Mouse (Mus musculus) lung, postnatal 36 days (tissue): ENCODE data around the gene Ldha.
A peak's percentile ranks its signal among the peaks of the same experiment; 100 is the strongest.
"Not testable (repeated sequence)": the region's sequence is repeated elsewhere in the genome, so short reads cannot be mapped to it uniquely, and the experiment has no call there.

Source experiments
- DNase-seq: peaks from one replicate; pipeline ENCODE4 v3.0.0; 2022; ENCODE audit warnings: mixed read lengths

The Ldha gene

DNA sequence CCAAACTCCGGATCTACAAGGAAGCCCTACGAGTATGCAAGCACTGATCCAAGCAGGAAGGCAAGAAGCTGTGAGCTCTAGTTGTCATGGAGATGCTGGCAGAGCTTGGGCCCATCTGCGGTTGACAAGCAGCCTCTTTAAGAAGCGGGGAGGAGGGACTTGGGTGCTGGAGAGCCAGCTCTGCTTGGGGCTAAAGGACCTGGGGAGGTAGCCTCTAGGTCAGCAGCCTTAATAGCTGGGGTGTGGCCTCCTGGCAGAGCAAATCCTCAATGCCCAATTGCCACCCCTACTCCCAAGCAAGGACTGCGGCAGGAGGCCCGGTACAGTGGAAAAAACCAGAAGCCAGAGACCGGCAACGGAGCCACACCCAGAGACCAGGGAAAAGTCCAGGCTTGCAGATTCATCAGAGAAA is 2.4 kb upstream of the Ldha start:
- DNase-seq: peak; percentile 95

DNA sequence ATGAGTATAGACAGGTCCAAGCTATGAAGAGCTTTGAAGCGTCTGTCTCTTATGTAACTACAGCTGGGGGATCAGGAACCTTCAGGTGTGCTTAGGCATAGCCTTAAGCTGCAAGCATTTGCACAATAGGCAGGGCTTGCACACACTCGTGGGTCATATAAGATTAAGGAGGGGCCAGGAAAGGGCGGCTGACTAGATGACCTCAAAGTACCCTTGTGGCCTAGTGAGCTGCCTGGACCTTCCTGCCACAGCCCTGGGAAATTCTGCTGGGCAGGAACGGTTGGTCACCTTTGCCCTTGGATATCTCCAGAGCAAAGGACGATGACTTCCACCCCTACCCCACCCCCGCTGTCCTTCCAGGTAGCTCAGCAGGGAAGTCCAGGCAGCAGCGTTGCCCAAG is 1.8 kb upstream of the Ldha start:
- peak; percentile 75 for DNase-seq

DNA sequence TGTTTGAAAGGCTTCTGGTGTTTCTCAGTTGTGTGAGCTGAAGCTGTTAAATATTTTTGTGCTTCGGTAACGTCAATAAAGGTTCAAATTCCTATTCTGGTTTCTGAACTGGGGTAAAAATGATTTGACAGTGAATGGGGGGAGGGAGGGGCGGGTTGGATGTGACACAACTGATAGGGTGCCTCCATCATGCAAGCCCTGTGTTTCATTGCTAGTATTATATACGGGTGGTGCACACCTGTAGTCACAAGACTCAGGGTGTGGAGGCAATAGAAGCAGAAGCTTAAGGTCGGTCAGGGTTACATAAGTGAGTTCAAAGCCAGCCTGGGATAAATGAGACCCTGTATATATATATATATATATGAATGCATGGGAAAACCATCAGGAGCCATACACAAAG is 1.4 kb upstream of the Ldha start:
- no peak for DNase-seq

DNA sequence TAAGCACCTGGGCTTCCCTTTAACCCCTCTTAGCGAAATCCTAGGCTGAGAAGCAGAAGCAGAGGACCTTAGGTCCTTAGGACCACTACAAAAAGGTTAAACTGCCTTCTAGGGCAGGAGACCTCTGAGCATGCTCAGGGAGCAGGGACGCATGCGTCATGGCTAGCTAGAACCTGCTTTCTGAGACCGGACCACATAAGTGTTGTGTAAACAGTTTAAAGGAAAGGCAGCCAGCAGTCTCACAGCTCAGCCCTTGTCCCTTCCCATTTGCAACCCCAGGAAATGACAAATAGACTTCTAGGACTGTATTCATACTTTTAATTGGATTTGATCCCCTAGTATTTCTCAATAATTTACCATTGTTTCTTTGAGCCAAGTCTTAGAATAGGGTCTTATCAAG is 949 bp upstream of the Ldha start:
- DNase-seq: peak; percentile 86

DNA sequence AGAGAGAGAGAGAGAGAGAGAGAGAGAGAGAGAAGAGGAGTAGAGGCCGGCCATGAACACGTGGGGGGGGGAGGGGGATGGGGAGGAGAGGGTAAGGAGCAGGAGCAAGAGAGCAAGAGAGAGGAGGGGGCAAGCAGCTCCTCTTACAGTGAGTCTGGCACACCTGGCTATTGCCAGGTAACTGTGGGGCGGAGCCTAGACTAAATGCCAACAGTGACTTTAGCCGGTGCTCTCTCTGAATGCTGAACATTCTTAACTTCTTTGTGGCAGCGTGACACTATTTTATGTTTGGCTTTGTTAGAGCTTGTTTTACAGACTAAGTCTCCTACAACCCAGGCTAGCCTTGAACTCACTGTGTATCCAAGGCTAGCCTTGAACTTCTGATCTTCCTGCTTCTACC is 1.0 kb downstream of the Ldha start:
- DNase-seq: peak; percentile 71

DNA sequence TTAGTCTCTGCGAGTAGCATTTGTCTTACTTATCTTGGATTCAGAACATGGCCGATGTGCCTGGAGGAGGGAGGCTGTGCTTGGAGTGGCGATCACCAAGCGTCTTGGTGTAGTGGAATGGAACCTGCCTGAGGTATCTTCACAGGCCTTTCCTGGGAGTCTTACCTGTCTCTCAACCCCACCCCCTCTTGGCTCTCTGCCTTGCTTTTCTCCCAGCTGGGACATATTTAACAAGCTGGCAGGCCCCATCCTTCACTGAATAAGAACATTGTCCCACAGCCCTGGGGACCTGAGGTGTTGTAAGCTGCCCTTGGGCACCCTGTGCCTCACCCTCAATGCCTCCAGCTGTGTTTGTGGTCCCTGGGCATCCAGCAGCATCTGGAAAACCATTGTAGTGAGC is 2.3 kb downstream of the Ldha start:
- DNase-seq: peak; percentile 42

DNA sequence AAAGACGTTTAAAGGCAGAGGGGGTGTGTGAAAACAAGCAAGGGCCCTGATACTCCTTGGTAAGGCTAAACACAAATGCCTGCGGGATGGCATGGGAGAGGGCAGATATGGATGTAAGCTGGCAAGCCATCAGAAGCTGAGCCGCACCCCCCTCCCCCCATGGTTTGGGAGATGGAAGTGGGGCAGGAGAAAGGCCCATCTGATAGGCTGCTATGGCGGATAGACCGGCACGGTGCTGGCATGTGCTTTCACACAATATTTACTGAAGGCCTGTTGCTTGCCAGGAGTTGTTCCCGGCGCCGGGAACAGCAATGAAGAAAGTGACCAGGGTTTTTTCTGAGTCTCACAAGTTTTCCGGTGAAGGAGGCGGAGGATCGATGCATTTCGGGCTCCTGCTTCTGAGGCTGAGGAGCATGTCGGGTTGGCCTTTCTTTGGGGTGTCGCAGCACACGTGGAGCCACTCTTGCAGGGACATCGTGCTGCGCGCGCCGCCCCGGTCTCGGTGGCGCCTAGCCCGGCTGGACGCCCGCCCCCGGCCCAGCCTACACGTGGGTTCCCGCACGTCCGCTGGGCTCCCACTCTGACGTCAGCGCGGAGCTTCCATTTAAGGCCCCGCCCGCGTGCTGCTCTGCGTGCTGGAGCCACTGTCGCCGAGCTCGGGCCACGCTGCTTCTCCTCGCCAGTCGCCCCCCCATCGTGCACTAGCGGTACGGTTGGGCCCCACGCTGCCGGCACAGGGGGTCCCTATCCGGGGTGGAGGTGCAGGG is 4.1 kb downstream of the Ldha start:
- DNase-seq: peak; percentile 97

DNA sequence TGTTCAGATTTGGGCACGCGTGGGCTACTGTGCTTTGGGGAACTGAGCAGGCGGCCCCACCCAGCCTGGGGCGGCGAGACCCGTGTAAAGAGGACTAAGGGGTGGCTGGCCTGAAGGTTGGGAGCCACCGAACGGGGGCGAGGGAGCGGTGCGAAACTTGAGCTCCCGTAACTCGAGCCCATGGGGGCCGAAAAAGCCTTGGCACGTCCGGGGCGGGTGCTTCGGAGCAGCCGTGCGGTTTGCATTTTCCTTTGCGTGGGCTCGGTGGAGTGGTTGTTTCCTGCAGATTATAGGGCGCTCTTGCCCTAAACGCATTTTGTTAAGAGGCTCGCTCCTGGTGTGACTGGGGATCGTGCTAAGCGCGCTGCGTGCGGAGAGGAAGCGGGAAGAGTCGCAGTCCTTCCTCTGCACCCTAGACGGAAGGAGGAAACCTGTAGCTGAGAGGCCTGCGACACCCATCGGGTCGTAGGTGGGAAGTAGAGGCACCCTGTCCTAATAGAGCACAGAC is 4.8 kb downstream of the Ldha start:
- DNase-seq: peak; percentile 30

DNA sequence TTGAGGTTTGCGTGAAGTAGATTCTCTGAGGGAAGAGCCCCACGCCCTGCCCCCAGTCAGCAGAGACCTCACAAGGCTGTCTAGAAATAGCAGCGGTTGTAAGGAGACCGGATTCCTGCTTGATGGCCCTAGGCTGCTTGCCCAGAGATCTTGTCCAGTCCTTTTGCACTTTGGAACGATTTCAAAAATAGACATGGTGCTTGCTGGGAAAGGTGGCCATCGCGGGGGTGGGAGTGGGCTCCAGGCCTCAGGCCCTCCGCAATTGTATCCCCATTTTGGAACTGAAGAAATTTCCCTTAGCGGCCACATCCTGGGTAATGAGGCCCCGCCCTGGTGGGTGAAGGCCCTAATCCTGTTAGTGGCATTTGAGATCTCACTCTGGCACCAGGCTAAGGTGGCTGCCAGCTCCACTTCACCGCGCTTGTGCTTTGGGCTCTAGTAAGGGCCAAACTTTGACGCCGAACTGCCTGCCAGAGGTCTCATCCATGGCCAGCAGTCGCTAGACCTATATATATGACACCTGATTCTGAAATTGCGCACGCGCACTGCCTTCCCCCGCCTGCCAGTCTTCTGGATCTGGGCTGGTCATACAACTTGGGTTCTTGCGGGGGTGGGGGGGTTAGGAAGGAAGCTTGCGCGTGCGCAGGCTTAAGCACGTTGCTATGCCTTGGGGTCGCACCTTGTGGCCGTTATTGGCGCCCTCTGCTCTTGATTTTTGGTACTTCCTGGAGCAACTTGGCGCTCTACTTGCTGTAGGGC is 5.4 kb downstream of the Ldha start:
- DNase-seq: peak; percentile 67

DNA sequence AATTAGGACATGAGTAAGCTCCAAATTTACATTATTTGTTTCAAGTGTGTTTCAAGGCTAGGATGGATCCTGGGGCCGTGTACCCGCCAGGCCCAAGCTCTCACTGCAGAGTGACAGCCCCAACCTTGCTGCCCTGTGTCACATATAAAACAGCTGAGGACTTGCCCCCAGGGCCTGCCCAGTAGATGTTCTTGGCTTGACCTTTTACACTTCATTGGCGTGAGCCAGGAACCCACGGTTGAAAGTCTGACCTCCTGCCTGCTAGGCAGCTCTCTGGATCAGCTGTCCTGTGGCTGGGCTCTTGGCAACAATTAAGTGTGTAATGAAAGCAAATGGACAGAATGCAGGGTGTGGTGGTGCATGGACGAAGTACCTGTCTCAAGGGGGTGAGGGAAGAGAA is 8.0 kb downstream of the Ldha start:
- no peak for DNase-seq

DNA sequence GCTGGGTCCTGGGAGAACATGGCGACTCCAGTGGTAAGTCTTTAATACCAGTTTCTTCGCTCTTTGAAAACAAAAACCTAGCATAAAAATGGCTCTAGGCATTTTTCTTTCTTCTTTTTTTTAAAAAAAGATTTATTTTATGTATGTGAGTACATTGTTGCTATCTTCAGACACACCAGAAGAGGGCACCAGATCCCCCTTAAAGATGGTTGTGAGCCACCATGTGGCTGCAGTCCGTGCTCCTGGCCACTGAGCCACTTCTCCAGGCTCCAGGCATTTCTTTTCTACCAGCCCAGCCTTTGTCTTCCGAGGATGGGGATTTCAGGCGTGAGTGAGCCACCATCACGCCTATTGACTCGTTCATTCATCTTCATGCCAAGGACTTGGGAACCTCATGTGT is 9.8 kb downstream of the Ldha start:
- DNase-seq: no peak

DNA sequence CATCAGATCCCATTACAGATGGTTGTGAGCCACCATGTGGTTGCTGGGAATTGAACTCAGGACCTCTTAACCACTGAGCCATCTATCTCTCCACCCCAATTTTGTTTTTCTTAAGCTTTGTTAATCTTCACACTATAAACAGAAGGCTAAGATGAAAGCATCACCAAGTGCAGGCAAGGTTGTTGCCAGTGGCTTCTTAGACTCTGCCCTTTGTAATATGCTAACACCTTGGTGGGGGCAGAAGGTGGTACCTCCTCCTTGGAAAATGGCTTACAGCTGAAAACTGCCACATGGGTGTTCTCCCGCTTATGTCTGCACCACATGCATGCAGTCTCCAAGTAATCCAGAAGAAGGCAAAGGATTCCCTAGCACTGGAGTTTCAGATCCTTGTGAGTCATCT is 11.4 kb downstream of the Ldha start:
- DNase-seq: no peak

DNA sequence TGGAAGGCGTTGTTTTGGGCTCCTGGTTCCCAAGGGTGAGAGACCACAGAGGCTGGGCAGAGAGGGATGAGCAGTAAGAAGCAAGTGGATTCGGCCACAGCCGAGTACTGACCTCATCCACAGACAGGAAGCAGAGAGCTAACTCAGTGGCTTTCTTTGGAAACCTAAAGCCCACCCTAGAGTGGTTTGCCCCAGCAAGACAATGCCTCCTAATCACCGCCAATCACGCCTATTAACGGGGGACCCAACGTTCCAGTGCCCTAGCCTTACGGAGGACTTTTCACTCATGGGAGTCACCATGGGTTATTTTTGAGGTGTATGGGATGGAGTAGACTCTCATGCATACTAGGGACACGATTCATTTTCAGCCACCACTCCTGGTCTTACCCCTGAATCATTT is 12.1 kb downstream of the Ldha start:
- DNase-seq: no peak

DNA sequence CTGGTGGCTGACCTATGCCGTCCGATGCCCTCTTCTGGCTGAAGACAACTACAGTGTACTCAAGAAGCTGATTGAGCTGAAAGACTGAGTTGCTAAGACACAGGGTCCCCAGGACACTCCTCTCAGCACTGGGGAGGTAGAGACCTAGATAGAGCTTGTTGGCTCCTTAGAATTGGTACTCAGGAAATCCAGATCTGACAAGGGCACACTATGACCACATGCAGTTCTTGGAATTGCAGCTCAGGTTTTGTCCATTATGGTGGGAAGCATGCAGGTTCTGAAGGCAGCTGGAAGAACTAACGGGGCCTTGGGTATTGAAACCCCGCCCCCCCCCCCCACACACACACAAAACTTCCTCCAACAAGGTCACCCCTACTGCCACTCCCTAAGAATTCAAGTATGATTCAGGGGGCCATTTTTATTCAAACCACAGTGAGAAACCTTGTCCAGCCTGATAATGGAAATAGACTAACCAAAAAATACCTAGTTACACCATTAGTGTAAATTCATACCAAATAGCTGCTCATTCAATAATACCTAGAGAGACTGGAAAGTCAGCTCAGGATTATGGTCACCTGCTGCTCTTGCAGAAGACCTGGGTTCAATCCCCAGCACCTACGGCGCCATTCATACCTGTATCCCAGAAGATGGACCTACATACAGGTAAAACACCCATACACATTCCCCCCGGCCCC is 14.7 kb downstream of the Ldha start:
- no peak for DNase-seq

DNA sequence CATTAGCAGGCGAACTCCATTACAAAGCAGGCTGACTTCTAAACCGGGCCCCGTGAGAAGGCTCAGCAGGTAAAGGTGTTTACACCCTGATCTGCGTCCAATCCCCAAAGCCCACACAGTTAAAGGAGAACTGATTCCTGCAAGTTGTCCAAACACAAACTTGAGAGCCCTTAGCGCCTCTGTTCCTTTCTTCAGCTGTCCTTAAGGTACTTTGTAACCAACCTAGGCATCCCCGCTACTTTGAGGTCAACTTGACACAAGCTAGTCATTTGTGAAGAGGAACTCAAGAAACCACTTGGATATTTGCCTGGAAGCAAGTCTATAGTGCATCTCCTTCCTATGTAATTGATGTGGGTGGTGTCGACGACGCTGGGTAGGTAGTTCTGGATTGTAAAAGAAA is 16.2 kb downstream of the Ldha start:
- no peak for DNase-seq

DNA sequence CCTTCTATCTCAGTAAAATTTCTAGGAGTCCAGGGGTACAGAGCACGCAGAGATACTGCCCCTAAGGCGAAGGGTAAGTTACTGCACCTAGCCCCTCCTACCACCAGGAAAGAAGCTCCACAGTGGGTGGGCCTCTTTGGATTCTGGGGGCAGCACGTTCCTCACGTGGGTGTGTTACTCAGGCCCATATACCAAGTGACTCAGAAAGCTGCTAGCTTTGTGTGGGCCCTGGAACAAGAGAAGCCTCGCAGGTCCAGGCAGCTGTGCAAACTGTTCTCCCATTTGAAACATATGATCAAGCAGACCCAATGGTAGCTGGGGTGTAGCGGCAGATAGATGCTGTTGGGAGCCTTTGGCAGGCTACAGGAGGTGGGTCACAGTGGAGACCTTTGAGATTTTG is 17.8 kb downstream of the Ldha start:
- DNase-seq: no peak

DNA sequence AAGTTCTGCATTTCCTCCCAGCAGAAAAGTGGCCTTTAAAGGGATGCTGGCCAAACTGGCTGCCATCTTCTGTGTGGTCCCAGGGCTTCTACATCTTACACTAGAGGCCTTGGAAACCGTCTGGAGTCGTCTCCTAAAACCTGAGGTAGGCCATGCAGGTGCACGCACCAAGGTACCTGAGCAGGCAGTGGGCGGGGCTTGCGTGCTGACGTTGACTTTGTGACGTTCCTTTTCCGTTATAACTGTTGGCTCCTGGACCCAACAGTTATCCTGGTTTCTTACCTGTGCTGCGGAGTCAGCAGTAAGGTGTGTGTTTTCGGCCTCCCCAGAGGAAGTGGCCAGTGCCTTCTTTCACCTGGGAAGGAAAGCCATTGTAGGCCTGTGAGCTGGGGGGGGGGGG is 19.7 kb downstream of the Ldha start, which contains the start of gene Ldhc:
Gene Ldhc, plus strand, starts transcription at position 208 of the 400 bp plus-strand sequence.
- no peak for DNase-seq

DNA sequence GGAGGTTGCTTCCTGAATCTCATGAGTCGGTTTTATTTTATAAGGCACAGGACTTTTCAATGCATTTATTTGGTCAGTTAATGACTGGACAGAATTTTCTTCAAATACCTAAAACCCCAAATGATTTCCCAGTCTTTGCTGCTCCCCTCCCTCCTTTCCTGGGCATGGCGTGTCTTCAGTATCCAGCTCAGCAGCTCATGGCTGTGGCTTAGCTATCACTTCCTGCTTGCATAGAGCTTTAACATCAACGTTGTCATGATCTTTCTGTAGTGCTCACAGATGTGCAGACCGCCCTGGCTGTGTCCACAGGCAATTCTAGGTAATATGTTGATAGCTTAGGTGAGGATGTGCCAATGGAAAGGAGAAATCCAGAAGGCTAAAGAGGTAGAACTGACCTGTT is 30.7 kb downstream of the Ldha start:
- DNase-seq: no peak

DNA sequence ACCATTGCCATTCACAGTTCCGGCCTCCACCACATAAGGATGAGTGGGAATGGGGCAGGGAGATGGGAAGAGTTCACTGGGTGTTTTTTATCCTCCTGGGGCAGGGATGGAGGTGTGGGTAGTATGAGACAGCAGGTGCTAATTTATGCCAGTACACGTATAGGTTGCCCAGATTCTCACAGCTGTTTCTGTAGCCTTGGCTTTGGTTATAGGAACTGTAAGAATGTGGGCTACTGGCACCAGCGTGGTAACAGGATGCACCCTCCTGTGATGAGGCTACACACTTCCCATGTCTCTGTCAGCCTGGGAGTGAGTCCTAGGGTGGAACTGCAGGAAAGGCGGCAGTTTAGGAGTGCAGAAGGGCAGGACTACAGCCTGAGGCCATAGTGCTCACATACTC is 35.6 kb downstream of the Ldha start:
- DNase-seq: no peak

DNA sequence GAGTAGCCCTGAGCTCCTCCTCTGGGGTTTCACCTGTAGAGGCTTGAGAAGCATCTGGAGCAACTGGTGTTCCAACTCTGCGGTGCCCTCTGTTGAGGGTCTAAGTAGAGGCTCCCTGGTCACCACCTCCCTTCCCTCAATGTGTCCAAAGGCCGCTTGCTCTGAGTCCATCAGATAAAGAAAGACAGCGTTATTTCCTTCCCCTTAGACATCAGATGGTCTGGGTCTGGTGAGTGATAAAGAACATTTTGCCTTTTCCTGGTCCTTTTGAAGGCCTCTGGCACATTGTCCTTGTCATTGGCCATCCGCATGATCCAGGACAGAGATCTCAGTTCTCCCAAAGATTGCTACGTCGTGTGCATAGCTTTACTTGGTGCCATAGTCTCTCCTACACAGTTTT is 36.0 kb downstream of the Ldha start:
- no peak for DNase-seq

DNA sequence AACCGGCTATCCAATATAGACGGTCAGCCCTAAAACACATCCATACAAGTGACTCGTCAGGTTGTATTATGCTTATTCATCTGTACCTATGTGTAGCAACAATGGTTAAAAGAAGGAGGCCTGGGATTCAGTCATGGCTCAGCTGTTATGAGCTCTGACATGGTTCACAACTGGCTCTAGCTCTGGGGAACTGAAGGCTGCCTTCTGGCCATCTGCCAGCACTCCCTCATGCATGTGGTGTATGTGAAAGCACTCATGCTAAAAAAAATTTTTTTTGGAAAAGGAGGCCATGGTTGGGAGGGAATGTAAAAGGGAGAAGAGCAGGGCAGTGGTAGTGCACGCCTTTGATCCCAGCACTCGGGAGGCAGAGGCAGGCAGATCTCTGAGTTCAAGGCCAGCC is 38.6 kb downstream of the Ldha start:
- DNase-seq: no peak

DNA sequence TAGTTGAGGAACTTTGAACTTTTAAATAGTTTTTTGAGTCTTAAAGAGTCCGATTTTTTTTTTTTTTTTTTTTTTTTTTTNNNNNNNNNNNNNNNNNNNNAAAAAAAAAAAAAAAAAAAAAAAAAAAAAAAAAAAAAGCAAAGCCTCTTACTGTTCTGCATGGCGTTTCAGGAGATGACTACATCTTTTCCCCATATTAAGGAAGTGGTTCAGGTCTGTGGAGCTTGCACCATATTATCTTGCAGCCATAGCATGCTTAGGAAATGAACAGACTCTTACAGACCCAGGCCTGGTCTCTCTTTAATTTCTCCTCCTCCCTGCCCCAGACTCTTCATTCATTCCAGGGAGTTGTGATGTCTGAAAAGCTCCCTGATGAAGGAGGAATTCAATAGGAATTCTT is 39.7 kb downstream of the Ldha start:
- DNase-seq: no peak

DNA sequence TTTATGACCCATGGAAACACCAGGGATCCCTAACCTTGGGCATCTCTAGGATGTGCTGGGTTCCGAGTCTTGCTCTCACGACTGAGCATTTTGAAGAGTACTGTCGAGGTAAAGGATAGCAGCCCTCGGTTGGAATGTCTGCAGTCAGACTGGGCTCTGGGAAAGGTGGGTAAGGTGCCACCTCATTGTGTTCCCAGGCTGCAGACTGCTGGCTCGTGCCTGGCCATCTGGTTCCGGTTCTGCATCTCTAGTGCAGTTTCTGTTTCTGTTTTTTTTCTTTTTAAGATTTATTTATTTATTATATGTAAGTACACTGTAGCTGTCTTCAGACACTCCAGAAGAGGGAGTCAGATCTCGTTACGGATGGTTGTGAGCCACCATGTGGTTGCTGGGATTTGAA is 40.7 kb downstream of the Ldha start:
- not testable (repeated sequence) for DNase-seq

DNA sequence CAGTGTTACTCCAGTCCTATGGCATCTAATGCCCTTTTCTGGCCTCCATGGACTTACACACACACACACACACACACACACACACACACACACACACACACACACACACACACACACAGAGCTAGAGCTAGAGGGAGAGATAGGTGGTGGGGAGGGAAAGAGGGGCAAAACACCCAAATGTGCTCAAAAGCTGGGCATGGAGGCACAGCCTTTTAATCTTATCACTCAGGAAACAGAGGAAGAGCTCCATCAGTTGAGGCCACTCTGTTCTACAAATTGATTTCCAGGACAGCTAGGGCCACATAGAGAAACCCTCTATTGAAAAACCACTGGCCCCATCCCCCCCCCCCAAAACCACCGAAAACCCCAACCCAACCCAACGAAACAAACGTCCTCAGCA is 42.0 kb downstream of the Ldha start:
- no peak for DNase-seq
